Mouse (Mus musculus) thymus, postnatal 14 days (tissue): Measurements from ENCODE around the gene Syne1.

Experiments
- DNase-seq: peaks from one replicate; pipeline ENCODE4 v3.0.0; 2021

Syne1 gene

GRCm38 (mm10) chr10:5045213-5045612, 506.1 kb downstream of the Syne1 start:
- DNase-seq = no peak

- no peak for DNase-seq
Observed at GRCm38 (mm10) chr10:5044481-5044880, 506.8 kb downstream of the Syne1 start.

GRCm38 (mm10) chr10:5041254-5041653, 510.0 kb downstream of the Syne1 start:
- DNase-seq = no peak

- DNase-seq = no peak
Observed at GRCm38 (mm10) chr10:5032192-5033048, 518.9 kb downstream of the Syne1 start.

GRCm38 (mm10) chr10:5029883-5030282, 521.4 kb downstream of the Syne1 start:
- DNase-seq = no peak

- no peak for DNase-seq
Observed at GRCm38 (mm10) chr10:5029161-5029560, 522.1 kb downstream of the Syne1 start.

- no peak for DNase-seq
Observed at GRCm38 (mm10) chr10:5028301-5028700, 523.0 kb downstream of the Syne1 start.

GRCm38 (mm10) chr10:5027208-5027607, 524.1 kb downstream of the Syne1 start:
- DNase-seq = no peak

GRCm38 (mm10) chr10:5025906-5026305, 525.4 kb downstream of the Syne1 start:
- DNase-seq = no peak

- DNase-seq = no peak
Observed at GRCm38 (mm10) chr10:5017148-5017547, 534.1 kb downstream of the Syne1 start.

GRCm38 (mm10) chr10:5014976-5015375, 536.3 kb downstream of the Syne1 start:
- DNase-seq = no peak

- no peak for DNase-seq
Observed at GRCm38 (mm10) chr10:5012004-5012403, 539.3 kb downstream of the Syne1 start.

- no peak for DNase-seq
Observed at GRCm38 (mm10) chr10:5008795-5009366, 542.4 kb downstream of the Syne1 start.

GRCm38 (mm10) chr10:4996592-4996991, 554.7 kb downstream of the Syne1 start:
- DNase-seq = no peak

- DNase-seq = no peak
Observed at GRCm38 (mm10) chr10:4993802-4994201, 557.5 kb downstream of the Syne1 start.

GRCm38 (mm10) chr10:4983919-4984318, 567.4 kb downstream of the Syne1 start:
- DNase-seq = no peak

GRCm38 (mm10) chr10:4977374-4977773, 573.9 kb downstream of the Syne1 start:
- no peak for DNase-seq

- DNase-seq = no peak
Observed at GRCm38 (mm10) chr10:4976557-4976956, 574.7 kb downstream of the Syne1 start.

- DNase-seq = no peak
Observed at GRCm38 (mm10) chr10:4974246-4974645, 577.0 kb downstream of the Syne1 start.

GRCm38 (mm10) chr10:4972026-4972425, 579.3 kb downstream of the Syne1 start:
- DNase-seq = no peak

GRCm38 (mm10) chr10:4971586-4971985, 579.7 kb downstream of the Syne1 start:
- DNase-seq = no peak

GRCm38 (mm10) chr10:4971156-4971555, 580.1 kb downstream of the Syne1 start:
- no peak for DNase-seq
